Mouse (Mus musculus): ENCODE measurements around the gene Sh3bgrl3.

DNA sequence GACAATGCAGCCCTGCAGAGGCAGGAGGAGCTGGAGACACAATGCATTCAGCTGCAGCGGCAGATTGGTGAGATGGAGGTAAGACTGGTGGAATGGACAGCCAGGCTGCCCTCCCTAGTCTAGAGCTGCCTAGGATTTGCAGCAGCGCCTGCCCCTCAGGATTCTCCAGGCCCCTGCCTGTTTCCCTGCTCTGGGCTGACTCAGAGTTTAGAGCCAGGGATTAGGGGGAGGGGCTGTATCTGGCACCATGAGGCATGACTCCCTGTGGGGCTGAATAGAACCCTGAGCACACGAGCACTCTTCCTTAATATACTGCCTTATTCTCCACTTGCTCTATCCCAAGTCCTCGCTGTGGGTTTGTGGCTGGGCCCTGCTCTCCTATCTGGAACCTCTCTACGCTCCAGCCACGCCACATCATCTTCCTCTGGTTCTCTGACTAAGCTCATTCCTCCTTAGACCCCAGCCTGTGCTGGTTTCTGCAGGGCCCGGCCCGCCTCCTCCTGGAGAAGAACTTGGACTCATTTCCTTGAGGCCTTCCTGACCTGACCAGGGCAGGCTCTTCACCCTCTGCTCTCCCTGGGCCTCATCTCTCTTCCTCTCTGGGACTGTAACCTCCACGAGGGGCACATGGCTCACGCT is 15.1 kb downstream of the Sh3bgrl3 start:
- TF ChIP-seq MYOG (IDR thresholded peaks at IDR 0.05; ENCODE audit: control insufficient read depth in 1 of 3, insufficient read depth in 1 of 3, insufficient read length in 2 of 3, low read depth in 2 of 3) (no peak), USF1 (IDR thresholded peaks at IDR 0.05; ENCODE audit: low read depth) (no peak)

Data from myocyte (in vitro differentiated cells).